Mouse (Mus musculus): ENCODE results near the gene Tbce. TPM values are rescaled to one million over a fixed set of nuclear protein-coding genes. Genes with fewer than 3 reads are reported as not detected.

Tbce gene
- polyA plus RNA-seq (2015; fragmentation: Illumina TruSeq; extraction: RNeasy Lipid Tissue Mini Kit (QIAGEN cat#74804); ENCODE audit: insufficient read depth, low replicate concordance): 156 TPM

DNA sequence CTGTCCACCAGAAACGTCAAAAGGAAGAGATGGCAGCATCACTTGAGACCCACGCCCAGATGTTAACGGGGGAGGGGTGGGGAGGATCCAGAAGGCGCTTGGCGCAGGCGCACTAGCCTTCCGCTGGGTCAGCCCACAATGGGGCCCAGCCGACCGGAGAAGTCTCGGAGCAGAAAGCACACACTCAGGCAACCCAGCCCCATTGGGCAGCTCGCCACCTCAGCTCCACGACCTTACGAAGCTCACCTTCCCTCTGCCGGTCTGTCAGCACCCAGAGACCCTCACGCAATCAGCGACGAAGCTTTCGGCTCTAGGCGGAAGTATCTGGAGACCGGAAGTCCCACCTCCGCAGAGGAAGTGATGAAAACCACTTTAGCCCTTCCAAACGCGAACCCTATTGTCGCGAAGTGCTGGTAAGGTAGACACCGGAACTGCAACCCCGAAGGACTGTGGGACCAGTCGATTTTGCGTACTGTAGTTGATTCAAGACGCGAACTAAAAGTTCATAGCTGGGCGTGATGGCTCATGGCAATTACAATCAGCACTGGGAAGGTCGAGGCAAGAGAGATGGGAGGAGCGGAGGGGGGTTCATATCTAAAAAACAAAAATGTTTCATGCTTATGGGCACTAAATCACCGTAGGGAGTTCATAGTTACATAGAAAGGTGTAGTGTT lies at the start of gene Tbce:
Gene Tbce (minus strand): TSS at position 347 of the 674 bp plus-strand sequence.

GRCm38 (mm10) chr13:14063013-14063941 lies 23.8 kb upstream of the Tbce start, which contains the start of the genes Arid4b and Ggps1:
TSS of gene Arid4b (plus strand) at chr13:14063232.
TSS of gene Ggps1 (minus strand) at chr13:14063488.

DNA sequence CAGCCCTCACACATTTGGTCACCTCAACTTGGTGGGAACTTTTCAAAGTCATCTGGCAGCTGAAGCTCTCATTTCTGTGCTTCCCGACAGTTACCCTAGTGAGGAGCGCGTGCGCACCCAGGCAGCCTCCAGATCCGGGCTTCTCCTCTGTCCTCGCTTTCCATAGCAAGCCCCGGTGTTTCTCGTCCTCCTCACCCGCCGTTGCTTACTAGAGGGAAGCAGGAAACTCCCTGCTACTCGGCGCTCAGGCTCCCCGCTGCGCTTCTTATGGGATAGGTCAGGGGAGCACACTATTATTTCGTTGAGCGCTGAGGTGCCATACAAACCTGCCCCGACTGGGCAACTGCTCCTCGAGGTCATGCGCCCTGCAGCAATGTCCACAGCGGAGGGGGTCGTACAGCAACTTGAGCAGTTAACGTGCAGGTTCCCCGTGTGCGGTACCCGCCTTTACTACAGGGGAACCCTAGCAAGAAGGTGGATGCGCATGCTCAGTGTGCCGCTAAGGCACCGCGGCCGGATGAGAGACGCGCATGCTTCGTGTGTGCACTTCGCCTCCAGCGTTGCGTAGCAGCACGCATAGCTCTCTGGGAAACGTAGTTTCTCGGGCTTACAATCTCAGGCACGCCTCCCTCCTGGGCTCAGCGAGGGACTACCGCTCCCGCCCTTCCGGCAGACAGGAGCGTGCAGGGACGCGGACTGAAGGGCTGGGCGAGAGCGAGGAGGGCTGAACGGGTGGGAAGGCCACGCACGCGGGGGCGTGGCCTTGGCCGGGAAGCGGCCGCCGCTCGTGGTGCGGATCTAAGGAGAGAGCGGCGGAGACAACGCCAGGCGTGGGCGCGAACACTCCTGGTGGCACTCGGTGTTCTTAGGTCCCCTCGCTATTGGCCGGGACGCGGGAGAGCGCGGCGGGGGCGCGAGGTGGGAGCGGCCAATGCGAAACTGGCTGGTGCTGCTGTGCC lies 85.3 kb downstream of the Tbce start, which contains the start of gene B3galnt2:
Gene B3galnt2 (plus strand): TSS at position 596 of the 959 bp plus-strand sequence.

Other genes starting within 250 kb of the Tbce start
- 49.3 TPM for gene B3galnt2, start 85.2 kb downstream of the Tbce start, polyA plus RNA-seq (2015; fragmentation: Illumina TruSeq; extraction: RNeasy Lipid Tissue Mini Kit (QIAGEN cat#74804); ENCODE audit: insufficient read depth, low replicate concordance)
- gene Arid4b, start 23.6 kb upstream of the Tbce start, polyA plus RNA-seq (2015; fragmentation: Illumina TruSeq; extraction: RNeasy Lipid Tissue Mini Kit (QIAGEN cat#74804); ENCODE audit: insufficient read depth, low replicate concordance): 69.6 TPM
- gene Ggps1, start 23.9 kb upstream of the Tbce start, polyA plus RNA-seq (2015; fragmentation: Illumina TruSeq; extraction: RNeasy Lipid Tissue Mini Kit (QIAGEN cat#74804); ENCODE audit: insufficient read depth, low replicate concordance): 91.0 TPM